ENCODE assay signal across 9 mouse cellular contexts in genomic region chr8:95435471-95435870, GRCm38 (mm10). TPM values are rescaled to one million over a fixed set of nuclear protein-coding genes. Genes with fewer than 3 reads are reported as not detected.
DNase-seq lines count a peak whose midpoint lies in the region; ATAC-seq and TF ChIP-seq lines count a peak whose summit lies in the region.
"Had no signal": no experiment of that assay in that cellular context is flagged by ENCODE, and none has a peak within 500 bp of the region (broad histone marks: within the 10 kb centered on the region; RNA-seq: fewer than 3 reads in every experiment).

No protein-coding gene starts in this region.

- WGBS in heart, embryonic 16.5 days = 94% methylated on average over 9 of the region's 9 CpGs
- whole genome bisulfite sequencing in hindbrain, embryonic 10.5 days = 96% methylated on average over 9 of the region's 9 CpGs
- WGBS in macrophage (ENCODE audit: missing documents) = 96% methylated on average over 9 of the region's 9 CpGs

- no peak overlapping the region; the same call in 1 of the 2 replicates for H3K4me3 ChIP-seq in heart, embryonic 16.5 days (ENCODE audit: low read length)
- H3K4me3 ChIP-seq in cortical plate, adult 2 months (ENCODE audit: insufficient read depth, low read length) = peak overlapping the region; percentile 97; the same call in 1 of the 2 replicates
- H3K4me3 ChIP-seq in hindbrain, embryonic 10.5 days = peak overlapping the region; percentile 91
- H3K4me3 ChIP-seq in macrophage (ENCODE audit: inconsistent target) = 0 out of 2 replicates have a peak overlapping the region, but pooled peaks have one; percentile 21

- no peak overlapping the region for H3K27ac ChIP-seq in heart, embryonic 16.5 days (ENCODE audit: low read length)
- H3K27ac ChIP-seq in cortical plate, adult 2 months (ENCODE audit: insufficient read depth, low read length) = no peak overlapping the region
- H3K27ac ChIP-seq in hindbrain, embryonic 10.5 days = peak overlapping the region; percentile 95; the same call in 1 of the 2 replicates
- no peak overlapping the region for H3K27ac ChIP-seq in macrophage

- no peak for TF ChIP-seq POLR2A in cortical plate, adult 2 months (IDR thresholded peaks at IDR 0.05; ENCODE audit: extremely low read depth, insufficient read depth, low read length)

- H3K4me1 ChIP-seq in heart, embryonic 16.5 days (ENCODE audit: control insufficient read depth, insufficient read depth, low read length) = peaks cover 30% of the 10 kb centered on the region
- H3K4me1 ChIP-seq in cortical plate, adult 2 months (ENCODE audit: control insufficient read depth, insufficient read depth, low read length) = peaks cover 6% of the 10 kb centered on the region
- H3K4me1 ChIP-seq in hindbrain, embryonic 10.5 days (replicated peaks) = peaks cover 42% of the 10 kb centered on the region

- peak overlapping the region; percentile 60; the same call in 1 of the 2 replicates for H3K4me2 ChIP-seq in heart, embryonic 16.5 days (ENCODE audit: low read depth, low read length)

- ATAC-seq in heart, embryonic 16.5 days (replicated peaks; ENCODE audit: extremely low read depth, insufficient read depth, low FRiP score) = no peak
- no peak for ATAC-seq in erythroid progenitor cell, adult 5-6 weeks (replicated peaks; ENCODE audit: low FRiP score, poor library complexity, severe bottlenecking)

- no peaks in the 10 kb centered on the region for H3K36me3 ChIP-seq in heart, embryonic 16.5 days (ENCODE audit: control insufficient read depth, insufficient read depth)
- H3K36me3 ChIP-seq in hindbrain, embryonic 10.5 days = 0 out of 2 replicates have a peak, but pooled peaks cover 3% of the 10 kb centered on the region
- H3K36me3 ChIP-seq in macrophage (ENCODE audit: inconsistent target) = no peaks in the 10 kb centered on the region
- H3K36me3 ChIP-seq: stomach, embryonic 15.5 days had no signal

- H3K9me3 ChIP-seq in heart, embryonic 16.5 days (replicated peaks; ENCODE audit: control insufficient read depth, low read length) = no peaks in the 10 kb centered on the region
- no peaks in the 10 kb centered on the region for H3K9me3 ChIP-seq in hindbrain, embryonic 10.5 days
- H3K9me3 ChIP-seq: stomach, embryonic 15.5 days had no signal

- DNase-seq in heart, adult 8-10 months (ENCODE audit: low spot score) = no peak
- DNase-seq in hindbrain, embryonic 10.5 days (ENCODE audit: low spot score) = no peak
- DNase-seq in natural killer cell, adult 2 months (ENCODE audit: low spot score in 2 of 2) = no peak
- no peak for DNase-seq in left cerebral cortex, postnatal 25 days (ENCODE audit: low spot score in 2 of 2)

- H3K27me3 ChIP-seq in heart, embryonic 16.5 days (ENCODE audit: control insufficient read depth, insufficient read depth, low read length) = no peaks in the 10 kb centered on the region
- H3K27me3 ChIP-seq in hindbrain, embryonic 10.5 days (ENCODE audit: insufficient read depth, poor library complexity, severe bottlenecking) = no peaks in the 10 kb centered on the region
- H3K27me3 ChIP-seq: stomach, embryonic 15.5 days had no signal

- intact Hi-C loops in left cerebral cortex, postnatal 25 days (cut with DNase I) = loop anchor here (2.0 to 10.0 kb wide), 2 partner anchors 53 to 181 kb away; no protein-coding TSS in a partner anchor

- no peak overlapping the region for H3K9ac ChIP-seq in heart, embryonic 16.5 days (ENCODE audit: low read length)
- H3K9ac ChIP-seq: stomach, embryonic 15.5 days had no signal

- no peak for TF ChIP-seq CTCF in cortical plate, adult 2 months (IDR thresholded peaks at IDR 0.05; ENCODE audit: extremely low read depth, insufficient read depth, low read length)

- H3K79me2 ChIP-seq in macrophage (ENCODE audit: inconsistent target) = peaks cover 39% of the 10 kb centered on the region

RNA-seq across cellular contexts. Expression of gene Cfap20, which starts 0.8 kb away (rescaled TPM):
- polyA plus RNA-seq in heart, embryonic 16.5 days (2015; fragmentation: Nextera tagmentation; extraction: Ambion mirVana) = 155 and 167 TPM in 2 replicates
- total RNA-seq in heart, adult 8-10 months (2022) = 10 to 100 TPM; 19.8 to 24.3 (median 20.8) TPM
- 86.3 and 90.4 TPM in 2 replicates for polyA plus RNA-seq in cortical plate, adult 2 months (2012; rRNA removed)
- polyA plus RNA-seq in hindbrain, embryonic 10.5 days (2016; fragmentation: Nextera tagmentation; extraction: Ambion mirVana) = 135 and 146 TPM in 2 replicates
- 10 to 100 TPM in 25 of 26 experiments, 1 to 10 TPM in 1; 6.2 to 49.1 (median 24.3) TPM for total RNA-seq in macrophage (2018; cell fraction: chromatin; rRNA removed)
- 10 to 100 TPM in 25 of 26 experiments, 1 to 10 TPM in 1; 9.8 to 22.8 (median 19.5) TPM for total RNA-seq in macrophage (2018; cell fraction: cytosol; rRNA removed)
- 10 to 100 TPM; 11.8 to 57.4 (median 27.4) TPM for total RNA-seq in macrophage (2018; cell fraction: nucleus; rRNA removed)
- 26.4 to 40.0 TPM (median 28.0 TPM) in 3 replicates for polyA plus RNA-seq in macrophage (2018)
- 30.2 and 44.3 TPM in 2 replicates for total RNA-seq in erythroid progenitor cell, adult 5-6 weeks (2015; ENCODE audit: low replicate concordance)
- 13.2 and 20.3 TPM in 2 replicates for total RNA-seq in erythroid progenitor cell, adult 5-6 weeks (2017; ENCODE audit: low replicate concordance)
- total RNA-seq in left cerebral cortex, postnatal 25 days (2021) = 10 to 100 TPM; 57.8 to 60.0 TPM

RNA-seq across cellular contexts. Expression of gene Csnk2a2, which starts 54.4 kb away (rescaled TPM):
- 6.0 and 6.1 TPM in 2 replicates for polyA plus RNA-seq in heart, embryonic 16.5 days (2015; fragmentation: Nextera tagmentation; extraction: Ambion mirVana)
- 10 to 100 TPM; 17.3 to 30.2 (median 28.7) TPM for total RNA-seq in heart, adult 8-10 months (2022)
- 51.3 and 56.8 TPM in 2 replicates for polyA plus RNA-seq in cortical plate, adult 2 months (2012; rRNA removed)
- polyA plus RNA-seq in hindbrain, embryonic 10.5 days (2016; fragmentation: Nextera tagmentation; extraction: Ambion mirVana) = 10.4 and 12.4 TPM in 2 replicates
- total RNA-seq in macrophage (2018; cell fraction: chromatin; rRNA removed) = 100 to 1,000 TPM in 23 of 26 experiments, 10 to 100 TPM in 3; 70.2 to 273 (median 123) TPM
- 10 to 100 TPM; 50.0 to 74.1 (median 61.8) TPM for total RNA-seq in macrophage (2018; cell fraction: cytosol; rRNA removed)
- total RNA-seq in macrophage (2018; cell fraction: nucleus; rRNA removed) = 100 to 1,000 TPM in 3 of 26 experiments, 10 to 100 TPM in 23; 53.6 to 216 (median 78.8) TPM
- polyA plus RNA-seq in macrophage (2018) = 44.4 to 79.0 TPM (median 67.8 TPM) in 3 replicates
- total RNA-seq in erythroid progenitor cell, adult 5-6 weeks (2015; ENCODE audit: low replicate concordance) = 22.2 and 69.9 TPM in 2 replicates
- total RNA-seq in erythroid progenitor cell, adult 5-6 weeks (2017; ENCODE audit: low replicate concordance) = 28.4 and 33.0 TPM in 2 replicates
- total RNA-seq in left cerebral cortex, postnatal 25 days (2021) = 10 to 100 TPM; 92.1 to 99.1 TPM
